Mouse (Mus musculus): ENCODE measurements around the gene Drc1. TPM values are rescaled to one million over a fixed set of nuclear protein-coding genes. Genes with fewer than 3 reads are reported as not detected.
A peak's percentile ranks its signal among the peaks of the same experiment; 100 is the strongest.

Drc1 gene
- polyA plus RNA-seq, 1 experiment from 2014 or later, result 1.1 TPM

- no peak overlapping the region for H3K9ac ChIP-seq (ENCODE audit: low read depth, low read length)
- no peaks in the 10 kb centered on the region for H3K36me3 ChIP-seq (ENCODE audit: control insufficient read depth, insufficient read depth)
- ATAC-seq, result no peak
- no peak overlapping the region for H3K4me2 ChIP-seq (replicated peaks; ENCODE audit: low read depth)
- no peak overlapping the region for H3K27ac ChIP-seq (ENCODE audit: low read depth, low read length)
- H3K27me3 ChIP-seq (replicated peaks; ENCODE audit: control insufficient read depth, insufficient read depth, low read length), result no peaks in the 10 kb centered on the region
- no peaks in the 10 kb centered on the region for H3K4me1 ChIP-seq (replicated peaks; ENCODE audit: control insufficient read depth, insufficient read depth, low read length)
- WGBS, result 80% methylated on average over 6 of the region's 6 CpGs
- H3K4me3 ChIP-seq (ENCODE audit: low read depth, low read length), result no peak overlapping the region
- H3K9me3 ChIP-seq (ENCODE audit: control insufficient read depth), result no peaks in the 10 kb centered on the region
- peak; percentile 47 for TF ChIP-seq CTCF (IDR thresholded peaks at IDR 0.05; ENCODE audit: low read depth)
Observed at GRCm38 (mm10) chr5:30387726-30388125, 106.5 kb downstream of the Drc1 start.

DNA sequence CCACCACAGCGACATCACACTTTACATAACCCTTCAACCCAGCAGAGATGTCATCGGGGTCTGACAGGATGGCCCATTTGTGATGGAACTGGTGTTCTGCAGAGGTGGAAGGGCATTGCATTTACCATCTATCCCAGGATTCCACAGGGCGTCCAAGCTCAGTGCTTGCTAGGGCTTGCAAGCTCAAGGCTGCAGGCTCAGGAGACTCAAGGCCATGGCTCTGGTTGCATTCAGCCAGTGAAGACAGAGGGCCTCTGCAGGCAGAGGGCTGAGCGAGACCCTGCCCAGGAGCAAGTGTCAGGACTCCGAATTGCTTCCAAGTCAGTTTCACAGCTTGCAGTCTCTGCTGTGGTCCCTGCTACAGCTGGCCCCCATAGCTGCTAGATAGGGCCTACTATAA is 108.6 kb downstream of the Drc1 start:
- Histone ChIP-seq H3K27ac (ENCODE audit: low read depth, low read length) (no peak overlapping the region), H3K4me3 (ENCODE audit: low read depth, low read length) (no peak overlapping the region), H3K4me2 (replicated peaks; ENCODE audit: low read depth) (no peak overlapping the region), H3K9ac (ENCODE audit: low read depth, low read length) (no peak overlapping the region), H3K36me3 (ENCODE audit: control insufficient read depth, insufficient read depth) (no peaks in the 10 kb centered on the region), H3K27me3 (replicated peaks; ENCODE audit: control insufficient read depth, insufficient read depth, low read length) (no peaks in the 10 kb centered on the region), H3K4me1 (replicated peaks; ENCODE audit: control insufficient read depth, insufficient read depth, low read length) (no peaks in the 10 kb centered on the region), H3K9me3 (ENCODE audit: control insufficient read depth) (no peaks in the 10 kb centered on the region)
- no peak for ATAC-seq
- no peak for TF ChIP-seq CTCF (IDR thresholded peaks at IDR 0.05; ENCODE audit: low read depth)
- WGBS, result 83% methylated on average over 5 of the region's 5 CpGs

- no peak for ATAC-seq
- Histone ChIP-seq H3K36me3 (ENCODE audit: control insufficient read depth, insufficient read depth) (no peaks in the 10 kb centered on the region), H3K9me3 (ENCODE audit: control insufficient read depth) (no peaks in the 10 kb centered on the region), H3K4me3 (ENCODE audit: low read depth, low read length) (no peak overlapping the region), H3K4me2 (replicated peaks; ENCODE audit: low read depth) (no peak overlapping the region), H3K4me1 (replicated peaks; ENCODE audit: control insufficient read depth, insufficient read depth, low read length) (no peaks in the 10 kb centered on the region), H3K27ac (ENCODE audit: low read depth, low read length) (no peak overlapping the region), H3K9ac (ENCODE audit: low read depth, low read length) (no peak overlapping the region), H3K27me3 (replicated peaks; ENCODE audit: control insufficient read depth, insufficient read depth, low read length) (no peaks in the 10 kb centered on the region)
- TF ChIP-seq CTCF (IDR thresholded peaks at IDR 0.05; ENCODE audit: low read depth), result peak; percentile 91
- WGBS, result 24% methylated on average over 7 of the region's 7 CpGs
Observed at GRCm38 (mm10) chr5:30391473-30391872, 110.3 kb downstream of the Drc1 start.

GRCm38 (mm10) chr5:30400521-30400920 is 119.3 kb downstream of the Drc1 start:
- H3K4me3 ChIP-seq (ENCODE audit: low read depth, low read length), result no peak overlapping the region
- no peaks in the 10 kb centered on the region for H3K27me3 ChIP-seq (replicated peaks; ENCODE audit: control insufficient read depth, insufficient read depth, low read length)
- no peaks in the 10 kb centered on the region for H3K9me3 ChIP-seq (ENCODE audit: control insufficient read depth)
- H3K36me3 ChIP-seq (ENCODE audit: control insufficient read depth, insufficient read depth), result no peaks in the 10 kb centered on the region
- no peak for TF ChIP-seq CTCF (IDR thresholded peaks at IDR 0.05; ENCODE audit: low read depth)
- no peak for ATAC-seq
- H3K9ac ChIP-seq (ENCODE audit: low read depth, low read length), result no peak overlapping the region
- no peak overlapping the region for H3K27ac ChIP-seq (ENCODE audit: low read depth, low read length)
- no peaks in the 10 kb centered on the region for H3K4me1 ChIP-seq (replicated peaks; ENCODE audit: control insufficient read depth, insufficient read depth, low read length)
- H3K4me2 ChIP-seq (replicated peaks; ENCODE audit: low read depth), result no peak overlapping the region
- 84% methylated on average over 5 of the region's 5 CpGs for WGBS

DNA sequence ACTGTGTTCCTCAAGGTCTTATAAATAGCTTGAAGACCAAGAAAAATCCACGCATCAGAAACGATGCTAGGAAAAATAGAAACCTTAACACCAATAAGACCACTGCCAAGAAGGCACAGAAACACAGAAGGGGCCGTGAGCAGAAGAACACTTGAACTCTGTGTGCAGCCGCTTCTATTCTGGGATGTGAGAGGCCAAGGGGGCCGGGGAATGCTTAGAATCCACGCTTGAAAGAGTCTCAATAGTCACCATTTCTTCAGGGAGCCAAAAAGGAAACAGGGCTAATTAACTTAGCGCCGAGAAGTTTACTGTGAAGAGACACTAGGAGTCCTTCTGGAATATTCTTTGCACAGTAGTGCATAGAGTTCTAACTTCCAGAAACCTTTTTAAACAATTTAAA is 120.0 kb downstream of the Drc1 start:
- no peak for ATAC-seq
- Histone ChIP-seq H3K4me1 (replicated peaks; ENCODE audit: control insufficient read depth, insufficient read depth, low read length) (no peaks in the 10 kb centered on the region), H3K27me3 (replicated peaks; ENCODE audit: control insufficient read depth, insufficient read depth, low read length) (no peaks in the 10 kb centered on the region), H3K9me3 (ENCODE audit: control insufficient read depth) (no peaks in the 10 kb centered on the region), H3K4me2 (replicated peaks; ENCODE audit: low read depth) (no peak overlapping the region), H3K36me3 (ENCODE audit: control insufficient read depth, insufficient read depth) (no peaks in the 10 kb centered on the region), H3K4me3 (ENCODE audit: low read depth, low read length) (no peak overlapping the region), H3K27ac (ENCODE audit: low read depth, low read length) (no peak overlapping the region), H3K9ac (ENCODE audit: low read depth, low read length) (no peak overlapping the region)
- no peak for TF ChIP-seq CTCF (IDR thresholded peaks at IDR 0.05; ENCODE audit: low read depth)
- WGBS, result 57% methylated on average over 8 of the region's 8 CpGs

- Histone ChIP-seq H3K9me3 (ENCODE audit: control insufficient read depth) (no peaks in the 10 kb centered on the region), H3K27me3 (replicated peaks; ENCODE audit: control insufficient read depth, insufficient read depth, low read length) (no peaks in the 10 kb centered on the region), H3K27ac (ENCODE audit: low read depth, low read length) (no peak overlapping the region), H3K4me2 (replicated peaks; ENCODE audit: low read depth) (no peak overlapping the region), H3K4me3 (ENCODE audit: low read depth, low read length) (no peak overlapping the region), H3K9ac (ENCODE audit: low read depth, low read length) (no peak overlapping the region), H3K36me3 (ENCODE audit: control insufficient read depth, insufficient read depth) (no peaks in the 10 kb centered on the region), H3K4me1 (replicated peaks; ENCODE audit: control insufficient read depth, insufficient read depth, low read length) (no peaks in the 10 kb centered on the region)
- ATAC-seq, result no peak
- WGBS, result 21% methylated on average over 9 of the region's 9 CpGs
- TF ChIP-seq CTCF (IDR thresholded peaks at IDR 0.05; ENCODE audit: low read depth), result no peak
Observed at GRCm38 (mm10) chr5:30406876-30407275, 125.7 kb downstream of the Drc1 start.

DNA sequence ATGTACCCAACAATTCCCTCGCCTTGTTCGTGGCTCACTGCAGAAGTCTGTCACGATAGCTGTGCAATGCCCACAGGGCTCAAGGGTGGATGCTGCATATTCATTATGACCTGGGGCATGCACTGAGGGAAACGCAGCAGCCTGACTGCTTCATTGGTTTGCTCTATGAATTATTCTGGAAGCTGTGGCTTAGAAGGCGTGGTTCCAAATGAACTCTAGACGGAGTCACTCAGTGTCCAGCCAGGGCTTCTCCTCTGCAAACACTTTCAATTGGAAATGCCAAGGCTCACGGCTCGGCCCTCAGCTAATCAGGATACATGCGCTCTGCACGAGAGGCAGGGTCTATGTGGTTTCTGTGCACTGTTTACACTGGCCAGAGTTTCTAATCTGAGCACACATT is 130.3 kb downstream of the Drc1 start:
- 49% methylated on average over 10 of the region's 10 CpGs for WGBS
- no peak for ATAC-seq

More for the DNA sequence above, 130.3 kb downstream of the Drc1 start:
- no peak overlapping the region for H3K4me3 ChIP-seq (ENCODE audit: low read depth, low read length)
- H3K4me2 ChIP-seq (replicated peaks; ENCODE audit: low read depth), result no peak overlapping the region
- no peaks in the 10 kb centered on the region for H3K27me3 ChIP-seq (replicated peaks; ENCODE audit: control insufficient read depth, insufficient read depth, low read length)
- H3K4me1 ChIP-seq (replicated peaks; ENCODE audit: control insufficient read depth, insufficient read depth, low read length), result no peaks in the 10 kb centered on the region
- no peaks in the 10 kb centered on the region for H3K36me3 ChIP-seq (ENCODE audit: control insufficient read depth, insufficient read depth)
- no peak for TF ChIP-seq CTCF (IDR thresholded peaks at IDR 0.05; ENCODE audit: low read depth)
- no peak overlapping the region for H3K9ac ChIP-seq (ENCODE audit: low read depth, low read length)
- no peak overlapping the region for H3K27ac ChIP-seq (ENCODE audit: low read depth, low read length)
- H3K9me3 ChIP-seq (ENCODE audit: control insufficient read depth), result no peaks in the 10 kb centered on the region

Measured in intestine, postnatal 0 days (tissue).